Mouse (Mus musculus) monocyte, adult 5-6 weeks (primary cell): ENCODE data around the gene Gdf2. TPM values are rescaled to one million over a fixed set of nuclear protein-coding genes. Genes with fewer than 3 reads are reported as not detected.

ENCODE experiments used
- ATAC-seq: fragments of 153-309, 156-312 bp; replicated peaks from 2 replicates; pipeline ENCODE4 v1.8.0; 2017; ENCODE audit warnings: mild to moderate bottlenecking; ENCODE audit not compliant: low TSS enrichment, insufficient number of reproducible peaks, severe bottlenecking, poor library complexity, low FRiP score
- total RNA-seq: library from RNA; stranded (forward); fragments of 200-1000, 200-491, 200-594 nt; gene quantifications from 3 replicates; pipeline ENCODE4 v1.2.3, GENCODE M21; 2017

Gene Gdf2
- not detected in 3 replicates for total RNA-seq

GRCm38 (mm10) chr14:33940739-33941138 is at the start of gene Gdf2:
Gene Gdf2 (plus strand): TSS chr14:33941039.
- ATAC-seq: no peak

- ATAC-seq: no peak
Measured at GRCm38 (mm10) chr14:33891507-33891906, 49.3 kb upstream of the Gdf2 start.

GRCm38 (mm10) chr14:33895777-33896176 is 45.1 kb upstream of the Gdf2 start:
- no peak for ATAC-seq

- ATAC-seq: no peak
Measured at GRCm38 (mm10) chr14:33896628-33897300, 44.1 kb upstream of the Gdf2 start.

GRCm38 (mm10) chr14:33902783-33903182 is 38.1 kb upstream of the Gdf2 start:
- ATAC-seq: no peak

- ATAC-seq: no peak
Measured at GRCm38 (mm10) chr14:33903199-33903598, 37.6 kb upstream of the Gdf2 start.

- ATAC-seq: no peak
Measured at GRCm38 (mm10) chr14:33904851-33905250, 36.0 kb upstream of the Gdf2 start.

- ATAC-seq: no peak
Measured at GRCm38 (mm10) chr14:33913727-33914126, 27.1 kb upstream of the Gdf2 start.

- no peak for ATAC-seq
Measured at GRCm38 (mm10) chr14:33914206-33914605, 26.6 kb upstream of the Gdf2 start.

- no peak for ATAC-seq
Measured at GRCm38 (mm10) chr14:33920727-33921559, 19.9 kb upstream of the Gdf2 start.

- no peak for ATAC-seq
Measured at GRCm38 (mm10) chr14:33922771-33923167, 18.1 kb upstream of the Gdf2 start.

GRCm38 (mm10) chr14:33923168-33924070 is 17.4 kb upstream of the Gdf2 start, which contains the start of gene Gdf10:
Gene Gdf10 (plus strand): TSS chr14:33923587.
- no peak for ATAC-seq

GRCm38 (mm10) chr14:33931853-33932252 is 9.0 kb upstream of the Gdf2 start:
- no peak for ATAC-seq

GRCm38 (mm10) chr14:33932935-33933703 is 7.7 kb upstream of the Gdf2 start:
- ATAC-seq: no peak

- ATAC-seq: no peak
Measured at GRCm38 (mm10) chr14:33933778-33934317, 7.0 kb upstream of the Gdf2 start.

GRCm38 (mm10) chr14:33939117-33939516 is 1.7 kb upstream of the Gdf2 start:
- ATAC-seq: no peak

- no peak for ATAC-seq
Measured at GRCm38 (mm10) chr14:33942222-33942621, 1.4 kb downstream of the Gdf2 start.

GRCm38 (mm10) chr14:33946125-33946524 is 5.3 kb downstream of the Gdf2 start:
- ATAC-seq: no peak
